Mouse (Mus musculus) lung, postnatal 0 days (tissue): ENCODE data around the gene Lat2.

Experiments used
- CTCF ChIP-seq: IDR thresholded peaks from 2 replicates; pipeline ENCODE4 v1.5.1; 2016; ENCODE audit warnings: antibody characterized with exemption, mild to moderate bottlenecking
- EP300 ChIP-seq: IDR thresholded peaks from 2 replicates; pipeline ENCODE4 v1.6.1; 2016; ENCODE audit warnings: antibody characterized with exemption, mild to moderate bottlenecking, control low read depth

GRCm38 (mm10) chr5:134617071-134617470 is 2.2 kb upstream of the Lat2 start:
- TF ChIP-seq EP300 (no peak), CTCF (peak; percentile 93)
